Mouse (Mus musculus): Measurements from ENCODE around the gene Gm128.

DNA sequence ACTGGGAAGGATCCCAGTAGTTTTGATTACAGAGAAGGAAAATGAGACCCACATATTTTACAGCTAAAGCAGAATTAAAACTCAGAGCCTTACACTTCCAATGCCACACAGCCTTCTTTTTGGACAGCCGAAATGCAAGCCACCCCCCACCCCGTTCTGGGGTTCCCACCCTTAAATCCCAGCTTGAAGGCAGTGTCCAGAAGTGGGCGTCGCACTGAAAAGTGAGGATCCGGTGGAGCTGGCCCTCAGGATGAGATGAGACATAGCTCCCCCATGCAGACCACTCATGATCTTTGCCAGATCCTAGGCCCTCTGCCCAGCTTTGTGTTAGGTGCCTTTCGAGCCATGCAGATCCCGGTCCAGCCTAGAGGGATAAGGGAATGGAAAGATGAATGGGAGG is at the start of gene Gm128:
- TF ChIP-seq GATA1 (IDR thresholded peaks at IDR 0.05; ENCODE audit: borderline replicate concordance, low read length) (no peak), FLI1 (IDR thresholded peaks at IDR 0.05; ENCODE audit: low read length) (no peak)
